7 mouse cellular contexts compared by ENCODE assay signal in genomic region chr10:96751580-96752264, GRCm38 (mm10).
DNase-seq lines count a peak whose midpoint lies in the region; ATAC-seq and TF ChIP-seq lines count a peak whose summit lies in the region.

No protein-coding gene starts in this region.

- 0 out of 2 replicates have a peak overlapping the region, but pooled peaks have one; percentile 1 for H3K4me3 ChIP-seq in embryonic facial prominence, embryonic 15.5 days (replicated peaks)
- no peak overlapping the region; the same call in 1 of the 2 replicates for H3K4me3 ChIP-seq in heart, embryonic 11.5 days (ENCODE audit: low read depth, low read length)
- H3K4me3 ChIP-seq in kidney, embryonic 15.5 days (replicated peaks): peak overlapping the region; percentile 26
- H3K4me3 ChIP-seq in liver, adult 2 months (ENCODE audit: insufficient read depth, low read depth, low read length): no peak overlapping the region

- peaks cover 10% of the 10 kb centered on the region; the same call in 1 of the 2 replicates for H3K4me1 ChIP-seq in embryonic facial prominence, embryonic 15.5 days
- H3K4me1 ChIP-seq in heart, embryonic 11.5 days (ENCODE audit: control insufficient read depth, insufficient read depth, low read length): peaks cover 24% of the 10 kb centered on the region
- peaks cover 20% of the 10 kb centered on the region for H3K4me1 ChIP-seq in kidney, embryonic 15.5 days
- H3K4me1 ChIP-seq in liver, adult 2 months (ENCODE audit: control insufficient read depth, insufficient read depth, low read length): no peaks in the 10 kb centered on the region

- H3K27me3 ChIP-seq in embryonic facial prominence, embryonic 15.5 days: no peaks in the 10 kb centered on the region
- no peaks in the 10 kb centered on the region for H3K27me3 ChIP-seq in heart, embryonic 11.5 days (ENCODE audit: control insufficient read depth, insufficient read depth, low read length)
- no peaks in the 10 kb centered on the region for H3K27me3 ChIP-seq in kidney, embryonic 15.5 days
- H3K27me3 ChIP-seq in liver, adult 2 months (ENCODE audit: control insufficient read depth, insufficient read depth, low read length): no peaks in the 10 kb centered on the region
- H3K27me3 ChIP-seq in splenic B cell, adult 2 months (ENCODE audit: control insufficient read depth, insufficient read depth, low read length, poor library complexity, severe bottlenecking): no peaks in the 10 kb centered on the region

- peak; percentile 88 for DNase-seq in adrenal gland, postnatal 25 days
- peak; percentile 10 for DNase-seq in liver, adult 2 months (ENCODE audit: extremely low read depth, low read depth, low spot score)
- peak; percentile 95 for DNase-seq in splenic B cell, adult 2 months (ENCODE audit: low read depth, low spot score)

- peak overlapping the region; percentile 40 for H3K4me2 ChIP-seq in embryonic facial prominence, embryonic 15.5 days (replicated peaks)
- peak overlapping the region; percentile 46 for H3K4me2 ChIP-seq in heart, embryonic 11.5 days
- H3K4me2 ChIP-seq in kidney, embryonic 15.5 days: peak overlapping the region; percentile 51

- H3K36me3 ChIP-seq in embryonic facial prominence, embryonic 15.5 days: no peaks in the 10 kb centered on the region
- H3K36me3 ChIP-seq in heart, embryonic 11.5 days (ENCODE audit: control insufficient read depth, insufficient read depth, low read length): no peaks in the 10 kb centered on the region
- H3K36me3 ChIP-seq in kidney, embryonic 15.5 days: no peaks in the 10 kb centered on the region
- no peaks in the 10 kb centered on the region for H3K36me3 ChIP-seq in liver, adult 2 months (ENCODE audit: control insufficient read depth, insufficient read depth, low read length)
- no peaks in the 10 kb centered on the region for H3K36me3 ChIP-seq in splenic B cell, adult 2 months (ENCODE audit: control insufficient read depth, insufficient read depth, low read length, poor library complexity, severe bottlenecking)

- peak; percentile 84 for ATAC-seq in embryonic facial prominence, embryonic 15.5 days (ENCODE audit: insufficient number of reproducible peaks, low FRiP score, low TSS enrichment, low read depth)
- peak; percentile 80; the same call in 1 of the 2 replicates for ATAC-seq in heart, embryonic 11.5 days (replicated peaks; ENCODE audit: insufficient number of reproducible peaks, low FRiP score, low TSS enrichment)
- ATAC-seq in kidney, embryonic 15.5 days (replicated peaks; ENCODE audit: low FRiP score): peak; percentile 98
- ATAC-seq in monocyte, adult 5-6 weeks (replicated peaks; ENCODE audit: insufficient number of reproducible peaks, low FRiP score, low TSS enrichment, poor library complexity, severe bottlenecking): peak; percentile 95

- H3K9ac ChIP-seq in embryonic facial prominence, embryonic 15.5 days: no peak overlapping the region
- no peak overlapping the region for H3K9ac ChIP-seq in heart, embryonic 11.5 days (ENCODE audit: low read depth, low read length)
- H3K9ac ChIP-seq in kidney, embryonic 15.5 days: no peak overlapping the region
- H3K9ac ChIP-seq in liver, adult 2 months (ENCODE audit: low read depth, low read length): no peak overlapping the region

- TF ChIP-seq CTCF in liver, adult 2 months (IDR thresholded peaks at IDR 0.05; ENCODE audit: low read depth, low read length): no peak

- no peaks in the 10 kb centered on the region for H3K9me3 ChIP-seq in embryonic facial prominence, embryonic 15.5 days (replicated peaks)
- H3K9me3 ChIP-seq in heart, embryonic 11.5 days (replicated peaks; ENCODE audit: control insufficient read depth, low read length): no peaks in the 10 kb centered on the region
- no peaks in the 10 kb centered on the region for H3K9me3 ChIP-seq in kidney, embryonic 15.5 days (replicated peaks)

- WGBS in embryonic facial prominence, embryonic 15.5 days: 16% methylated on average over 12 of the region's 12 CpGs
- 14% methylated on average over 12 of the region's 12 CpGs for WGBS in heart, embryonic 11.5 days (ENCODE audit: insufficient replicate concordance)
- 5% methylated on average over 12 of the region's 12 CpGs for WGBS in kidney, embryonic 15.5 days
- 26% methylated on average over 12 of the region's 12 CpGs for WGBS in liver, adult 2 months

- H3K27ac ChIP-seq in embryonic facial prominence, embryonic 15.5 days (replicated peaks): peak overlapping the region; percentile 22; the same call in 1 of the 2 replicates
- H3K27ac ChIP-seq in heart, embryonic 11.5 days (ENCODE audit: low read depth, low read length): peak overlapping the region; percentile 71
- peak overlapping the region; percentile 84 for H3K27ac ChIP-seq in kidney, embryonic 15.5 days
- no peak overlapping the region for H3K27ac ChIP-seq in liver, adult 2 months (replicated peaks; ENCODE audit: insufficient read depth, low read depth, low read length)

- no peaks in the 10 kb centered on the region for H3K79me2 ChIP-seq in liver, adult 2 months (ENCODE audit: control insufficient read depth, insufficient read depth, low read length)

- TF ChIP-seq POLR2A in liver, adult 2 months (IDR thresholded peaks at IDR 0.05; ENCODE audit: extremely low read depth, insufficient read depth, low read length): no peak

Comparison
In these comparisons a context has a peak if more than half of its experiments do, and no peak if none do; other contexts are left out.
1. DNase-seq: peak in every context shown above with its lines; median percentile 95 in splenic B cell, adult 2 months; 88 in adrenal gland, postnatal 25 days; 10 in liver, adult 2 months.
2. H3K4me3 ChIP-seq: peak in embryonic facial prominence, embryonic 15.5 days (single experiment) and kidney, embryonic 15.5 days (single experiment); none in heart, embryonic 11.5 days (single experiment) and liver, adult 2 months (single experiment).
3. Peak in every context shown above with its lines, with median percentiles within 50 percentile points of each other: ATAC-seq and H3K4me2 ChIP-seq.